Mouse (Mus musculus) kidney, postnatal 0 days (tissue): ENCODE data around the gene Mtif3. TPM values are rescaled to one million over a fixed set of nuclear protein-coding genes. Genes with fewer than 3 reads are reported as not detected.

Source experiments
- ATAC-seq: fragments of 200-750 bp; cut with Nextera tagmentation; replicated peaks from 2 replicates; pipeline ENCODE4 v1.8.0; 2017; ENCODE audit warnings: low read depth, moderate number of reproducible peaks, moderate TSS enrichment, moderate library complexity; ENCODE audit not compliant: low FRiP score
- DNase-seq: peaks from one replicate; pipeline ENCODE4 v3.0.0-alpha.2; 2016; ENCODE audit warnings: low spot score
- H3K27ac ChIP-seq: fragments of 300-500 bp; sonication (generic); 2 replicates; pipeline ENCODE4 v1.5.1; 2014; ENCODE audit warnings: mild to moderate bottlenecking
- H3K27me3 ChIP-seq: fragments of 300-500 bp; sonication (generic); 2 replicates; pipeline ENCODE4 v1.6.1; 2014; ENCODE audit warnings: low read length, mixed read lengths; ENCODE audit not compliant: insufficient read depth
- H3K36me3 ChIP-seq: fragments of 300-500 bp; sonication (generic); 2 replicates; pipeline ENCODE4 v1.6.1; 2014; ENCODE audit warnings: low read length, mixed read lengths; ENCODE audit not compliant: insufficient read depth
- H3K4me1 ChIP-seq: fragments of 300-500 bp; sonication (generic); replicated peaks from 2 replicates; pipeline ENCODE4 v1.6.1; 2014; ENCODE audit warnings: antibody characterized with exemption, low read length, mixed read lengths; ENCODE audit not compliant: insufficient read depth
- H3K4me2 ChIP-seq: fragments of 300-500 bp; sonication (generic); 2 replicates; pipeline ENCODE4 v1.6.1; 2014; ENCODE audit warnings: mild to moderate bottlenecking, low read length, moderate library complexity, mixed read lengths
- H3K4me3 ChIP-seq: fragments of 300-500 bp; sonication (generic); replicated peaks from 2 replicates; pipeline ENCODE4 v1.5.1; 2014; ENCODE audit warnings: low read depth, low read length
- H3K9ac ChIP-seq: fragments of 300-500 bp; sonication (generic); 2 replicates; pipeline ENCODE4 v1.6.1; 2014; ENCODE audit warnings: low read depth, low read length
- H3K9me3 ChIP-seq: fragments of 300-500 bp; sonication (generic); replicated peaks from 2 replicates; pipeline ENCODE4 v1.6.1; 2016; ENCODE audit warnings: low read length, inconsistent platforms, mixed read lengths
- CTCF ChIP-seq: IDR thresholded peaks from 2 replicates; pipeline ENCODE4 v1.5.1; 2016; ENCODE audit warnings: antibody characterized with exemption, low read depth, mild to moderate bottlenecking, moderate library complexity
- WGBS: fragments of 180-500 bp; shearing (Covaris S2); extraction: QIAGEN DNeasy Blood & Tissue Kit; methylation state at CpG from one replicate; pipeline ENCODE4 v1.1.7; 2014; 5-methylcytosine and 5-hydroxymethylcytosine counted together
- polyA plus RNA-seq: library from polyadenylated mRNA; unstranded; fragments of >200 nt; fragmentation: Nextera tagmentation; extraction: Ambion mirVana; gene quantifications from 2 replicates; pipeline ENCODE4 v1.2.1, GENCODE M21; 2015

Gene Mtif3
- polyA plus RNA-seq, 1 experiment from 2014 or later = 32.3 TPM

DNA sequence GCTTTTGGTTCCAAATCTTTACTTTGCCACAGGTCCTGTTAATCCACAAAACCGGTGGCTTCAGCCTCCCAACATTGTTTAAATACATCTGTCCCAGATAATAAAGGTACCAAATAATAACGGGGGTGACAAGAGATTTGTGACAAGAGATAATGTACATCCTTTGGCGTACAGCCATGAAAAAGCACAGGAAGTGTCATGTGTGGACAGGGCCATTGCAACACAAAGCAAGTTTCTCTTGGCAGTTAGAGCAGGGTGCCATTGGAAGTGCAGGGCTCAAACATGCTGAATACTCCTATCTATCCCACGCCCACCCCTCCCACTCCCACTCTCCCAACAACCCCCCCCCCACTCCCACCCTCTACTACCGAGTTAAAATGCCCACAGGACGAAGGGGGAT lies 31.4 kb upstream of the Mtif3 start:
- no peak overlapping the region for H3K4me2 ChIP-seq
- no peaks in the 10 kb centered on the region for H3K36me3 ChIP-seq
- H3K27ac ChIP-seq = no peak overlapping the region
- 49% methylated on average over 6 of the region's 6 CpGs for WGBS
- H3K4me3 ChIP-seq = no peak overlapping the region
- H3K4me1 ChIP-seq = no peaks in the 10 kb centered on the region
- TF ChIP-seq CTCF = no peak
- H3K9ac ChIP-seq = no peak overlapping the region
- no peaks in the 10 kb centered on the region for H3K9me3 ChIP-seq
- no peaks in the 10 kb centered on the region for H3K27me3 ChIP-seq
- DNase-seq (no peak), ATAC-seq (no peak)

- WGBS = 60% methylated on average over 8 of the region's 8 CpGs
These were observed 29.9 kb upstream of the Mtif3 start for GRCm38 (mm10) chr5:146993509-146993908.

DNA sequence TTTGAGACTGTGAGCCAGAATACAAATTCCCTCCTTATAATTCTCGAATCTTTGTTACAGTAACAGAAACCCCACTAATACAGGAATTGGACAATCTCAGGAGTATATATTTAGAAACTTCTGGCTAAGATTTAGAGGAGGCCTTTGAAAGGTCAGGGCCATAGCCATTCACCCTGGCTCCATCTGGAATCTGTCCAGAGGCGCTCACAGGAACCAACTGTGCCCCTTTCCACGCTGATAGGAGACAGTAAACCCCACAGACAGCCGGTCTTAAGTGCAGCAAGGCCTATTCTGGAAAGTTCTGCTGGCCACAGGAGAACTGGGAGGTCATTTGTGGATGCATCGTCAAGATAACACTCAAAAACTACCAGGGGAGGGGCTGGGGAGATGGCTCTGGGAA lies 25.5 kb upstream of the Mtif3 start:
- Histone ChIP-seq H3K36me3 (no peaks in the 10 kb centered on the region), H3K27ac (no peak overlapping the region), H3K27me3 (no peaks in the 10 kb centered on the region), H3K4me2 (no peak overlapping the region), H3K4me3 (no peak overlapping the region), H3K4me1 (peaks cover 7% of the 10 kb centered on the region), H3K9me3 (no peaks in the 10 kb centered on the region), H3K9ac (no peak overlapping the region)
- DNase-seq = no peak
- WGBS = 48% methylated on average over 5 of the region's 5 CpGs
- ATAC-seq = no peak
- TF ChIP-seq CTCF = no peak

More at GRCm38 (mm10) chr5:146993509-146993908, 29.9 kb upstream of the Mtif3 start:
- Histone ChIP-seq H3K9me3 (no peaks in the 10 kb centered on the region), H3K36me3 (no peaks in the 10 kb centered on the region), H3K4me2 (no peak overlapping the region), H3K4me1 (no peaks in the 10 kb centered on the region), H3K4me3 (no peak overlapping the region), H3K9ac (no peak overlapping the region), H3K27ac (no peak overlapping the region), H3K27me3 (no peaks in the 10 kb centered on the region)
- ATAC-seq (no peak), DNase-seq (no peak)
- TF ChIP-seq CTCF = no peak

DNA sequence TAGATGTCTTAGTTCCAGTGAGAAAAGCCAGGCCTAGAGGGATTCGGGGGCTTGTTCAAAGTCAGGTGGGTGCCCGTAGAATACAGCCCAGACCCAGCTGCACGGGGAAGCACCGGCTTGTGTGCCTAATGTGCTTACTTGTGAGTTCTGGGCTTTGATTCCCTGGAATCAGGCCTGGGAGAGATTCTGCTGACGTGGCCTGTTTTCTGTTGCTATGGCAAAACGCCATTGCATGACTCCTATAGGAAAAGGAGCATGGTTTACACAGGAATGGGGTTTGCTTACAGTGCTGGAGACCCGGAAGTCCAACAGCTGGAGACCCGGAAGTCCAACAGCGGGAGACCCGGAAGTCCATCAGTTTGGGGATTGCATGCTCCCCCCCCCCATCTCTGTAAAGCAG lies 24.0 kb upstream of the Mtif3 start:
- Histone ChIP-seq H3K4me3 (no peak overlapping the region), H3K36me3 (no peaks in the 10 kb centered on the region), H3K9ac (no peak overlapping the region), H3K4me1 (peaks cover 7% of the 10 kb centered on the region), H3K27ac (no peak overlapping the region), H3K4me2 (no peak overlapping the region), H3K9me3 (no peaks in the 10 kb centered on the region), H3K27me3 (no peaks in the 10 kb centered on the region)
- no peak for TF ChIP-seq CTCF
- WGBS = 85% methylated on average over 10 of the region's 10 CpGs
- no peak for DNase-seq
- ATAC-seq = no peak

DNA sequence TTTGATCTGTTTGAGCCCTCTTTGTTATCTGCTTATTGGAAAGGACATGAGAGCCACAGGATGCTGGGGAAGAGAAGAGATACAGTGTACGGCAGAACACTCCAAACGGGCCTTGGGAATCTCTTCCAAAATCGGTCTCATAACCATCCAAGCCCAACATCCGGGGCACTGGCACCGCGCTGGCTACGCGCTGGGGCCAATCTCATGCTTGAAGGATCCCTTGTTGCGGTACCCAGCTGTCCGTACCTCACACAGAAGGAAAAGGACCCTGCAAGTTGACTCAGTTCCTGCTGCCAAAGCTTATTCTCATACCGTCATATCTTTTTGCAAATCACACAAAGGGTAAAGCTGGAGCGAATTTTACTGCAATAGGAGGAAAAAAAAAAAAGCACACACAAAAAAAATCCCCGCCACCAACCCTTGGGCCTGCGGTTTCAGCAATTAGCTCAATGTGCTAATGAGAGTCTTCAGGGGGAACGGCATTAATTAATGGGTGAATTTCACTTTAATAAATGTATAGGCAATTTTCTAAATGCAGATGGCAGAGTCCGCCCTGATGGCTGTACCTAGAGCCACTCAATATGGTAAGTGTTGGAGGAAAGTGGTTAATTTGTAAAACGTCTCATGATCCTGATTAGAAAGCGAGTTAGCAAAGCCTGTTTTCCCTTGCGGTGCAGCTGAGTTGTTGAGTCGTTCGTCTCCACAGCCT lies 22.3 kb upstream of the Mtif3 start:
- no peak for DNase-seq
- Histone ChIP-seq H3K9me3 (no peaks in the 10 kb centered on the region), H3K9ac (no peak overlapping the region), H3K36me3 (no peaks in the 10 kb centered on the region), H3K4me1 (peaks cover 7% of the 10 kb centered on the region), H3K4me3 (no peak overlapping the region), H3K27ac (no peak overlapping the region), H3K4me2 (peak overlapping the region; percentile 32), H3K27me3 (no peaks in the 10 kb centered on the region)
- 65% methylated on average over 21 of the region's 21 CpGs for WGBS
- no peak for TF ChIP-seq CTCF
- no peak for ATAC-seq

- no peak overlapping the region for H3K4me2 ChIP-seq
- no peaks in the 10 kb centered on the region for H3K27me3 ChIP-seq
- TF ChIP-seq CTCF = peak; percentile 93
- no peaks in the 10 kb centered on the region for H3K36me3 ChIP-seq
- 6% methylated on average over 8 of the region's 8 CpGs for WGBS
- H3K9ac ChIP-seq = no peak overlapping the region
- DNase-seq = peak; percentile 85
- 0 out of 2 replicates have a peak, but pooled peaks have one; percentile 25 for ATAC-seq
- H3K27ac ChIP-seq = no peak overlapping the region
- H3K4me1 ChIP-seq = peaks cover 7% of the 10 kb centered on the region
- H3K9me3 ChIP-seq = no peaks in the 10 kb centered on the region
- H3K4me3 ChIP-seq = no peak overlapping the region
These were observed 19.6 kb upstream of the Mtif3 start for GRCm38 (mm10) chr5:146983216-146983615.

- no peak for DNase-seq
- 82% methylated on average over 6 of the region's 6 CpGs for WGBS
These were observed 17.8 kb upstream of the Mtif3 start for GRCm38 (mm10) chr5:146981376-146981775.

More at GRCm38 (mm10) chr5:146981376-146981775, 17.8 kb upstream of the Mtif3 start:
- Histone ChIP-seq H3K4me1 (peaks cover 4% of the 10 kb centered on the region), H3K4me3 (no peak overlapping the region), H3K27ac (no peak overlapping the region), H3K27me3 (no peaks in the 10 kb centered on the region), H3K9ac (no peak overlapping the region), H3K9me3 (no peaks in the 10 kb centered on the region), H3K36me3 (no peaks in the 10 kb centered on the region), H3K4me2 (no peak overlapping the region)
- ATAC-seq = no peak
- TF ChIP-seq CTCF = no peak
